ENCODE assay signal across 22 mouse cellular contexts in genomic region chr6:72506104-72506503, GRCm38 (mm10). TPM values are rescaled to one million over a fixed set of nuclear protein-coding genes. Genes with fewer than 3 reads are reported as not detected.
DNase-seq lines count a peak whose midpoint lies in the region; ATAC-seq and TF ChIP-seq lines count a peak whose summit lies in the region.
"Had no signal": no experiment of that assay in that cellular context is flagged by ENCODE, and none has a peak within 500 bp of the region (broad histone marks: within the 10 kb centered on the region; RNA-seq: fewer than 3 reads in every experiment).

No protein-coding gene starts in this region.

- H3K9ac ChIP-seq in kidney, postnatal 0 days (ENCODE audit: low read depth, low read length), result no peak overlapping the region
- H3K9ac ChIP-seq in kidney, embryonic 14.5 days (ENCODE audit: low read depth, low read length), result no peak overlapping the region
- H3K9ac ChIP-seq: embryonic facial prominence, embryonic 12.5 days; forebrain, embryonic 15.5 days; hindbrain, embryonic 13.5 days had no signal

- H3K4me2 ChIP-seq in kidney, postnatal 0 days (ENCODE audit: low read length), result no peak overlapping the region
- no peak overlapping the region for H3K4me2 ChIP-seq in kidney, embryonic 14.5 days (replicated peaks; ENCODE audit: low read depth, low read length)
- H3K4me2 ChIP-seq: embryonic facial prominence, embryonic 12.5 days; forebrain, embryonic 15.5 days; hindbrain, embryonic 13.5 days had no signal

- no peak for TF ChIP-seq CTCF in kidney, postnatal 0 days (IDR thresholded peaks at IDR 0.05; ENCODE audit: low read depth)

- no peaks in the 10 kb centered on the region for H3K27me3 ChIP-seq in kidney, postnatal 0 days (ENCODE audit: insufficient read depth, low read length)
- H3K27me3 ChIP-seq in kidney, embryonic 14.5 days (ENCODE audit: control insufficient read depth, insufficient read depth, low read length), result no peaks in the 10 kb centered on the region
- H3K27me3 ChIP-seq: embryonic facial prominence, embryonic 12.5 days; forebrain, embryonic 15.5 days; hindbrain, embryonic 13.5 days had no signal

- intact Hi-C loops in heart, postnatal 14 days (cut with DNase I), result no loop called here

- no peaks in the 10 kb centered on the region for H3K9me3 ChIP-seq in kidney, postnatal 0 days (replicated peaks; ENCODE audit: low read length)
- H3K9me3 ChIP-seq in kidney, embryonic 14.5 days (ENCODE audit: control insufficient read depth, low read length), result no peaks in the 10 kb centered on the region
- H3K9me3 ChIP-seq: embryonic facial prominence, embryonic 12.5 days; forebrain, embryonic 15.5 days; hindbrain, embryonic 13.5 days had no signal

- WGBS in kidney, postnatal 0 days, result 80% methylated on average over 1 of the region's 1 CpGs
- WGBS in kidney, embryonic 14.5 days, result 88% methylated on average over 1 of the region's 1 CpGs

- peak overlapping the region; percentile 4; the same call in 1 of the 2 replicates for H3K27ac ChIP-seq in kidney, postnatal 0 days
- no peak overlapping the region for H3K27ac ChIP-seq in kidney, embryonic 14.5 days (ENCODE audit: low read depth, low read length)
- H3K27ac ChIP-seq in brown adipose tissue, adult 24 weeks (replicated peaks; ENCODE audit: low read depth, low read length), result peak overlapping the region; percentile 66
- H3K27ac ChIP-seq: embryonic facial prominence, embryonic 12.5 days; forebrain, embryonic 15.5 days; hindbrain, embryonic 13.5 days; hindbrain, postnatal 0 days had no signal

- no peaks in the 10 kb centered on the region for H3K36me3 ChIP-seq in kidney, postnatal 0 days (ENCODE audit: insufficient read depth, low read length)
- H3K36me3 ChIP-seq in kidney, embryonic 14.5 days (ENCODE audit: control insufficient read depth, insufficient read depth, low read length), result no peaks in the 10 kb centered on the region
- H3K36me3 ChIP-seq: embryonic facial prominence, embryonic 12.5 days; forebrain, embryonic 15.5 days; hindbrain, embryonic 13.5 days had no signal

- peak; percentile 51 for DNase-seq in adrenal gland, postnatal 14 days
- no peak for DNase-seq in adrenal gland, postnatal 25 days
- DNase-seq in kidney, postnatal 0 days (ENCODE audit: low spot score), result no peak
- peak; percentile 92 for DNase-seq in adipocyte (ENCODE audit: low spot score)
- DNase-seq in heart, postnatal 14 days, result no peak
- DNase-seq: cerebellum, adult 11 months; cerebellum, adult 8-10 months; cerebellum, postnatal 14 days; embryo, embryonic 11 days; gastrocnemius, postnatal 36 days; heart, adult 11 months; heart, postnatal 10 days had no signal

- H3K4me3 ChIP-seq in kidney, postnatal 0 days (replicated peaks; ENCODE audit: low read depth, low read length), result no peak overlapping the region
- H3K4me3 ChIP-seq in kidney, embryonic 14.5 days (ENCODE audit: low read length), result no peak overlapping the region
- no peak overlapping the region for H3K4me3 ChIP-seq in brown adipose tissue, adult 24 weeks (ENCODE audit: insufficient read depth, low read depth, low read length)
- H3K4me3 ChIP-seq: embryonic facial prominence, embryonic 12.5 days; forebrain, embryonic 15.5 days; hindbrain, embryonic 13.5 days had no signal

- no peak for ATAC-seq in kidney, postnatal 0 days (replicated peaks; ENCODE audit: low FRiP score, low read depth)
- no peak for ATAC-seq in kidney, embryonic 14.5 days (ENCODE audit: low FRiP score, low TSS enrichment)
- ATAC-seq: forebrain, embryonic 15.5 days; hindbrain, postnatal 0 days had no signal

- peaks cover 5% of the 10 kb centered on the region; the same call in 1 of the 2 replicates for H3K4me1 ChIP-seq in kidney, postnatal 0 days (replicated peaks; ENCODE audit: insufficient read depth, low read length)
- H3K4me1 ChIP-seq in kidney, embryonic 14.5 days (ENCODE audit: control insufficient read depth, insufficient read depth, low read length), result no peaks in the 10 kb centered on the region; the same call in 1 of the 2 replicates
- peaks cover 20% of the 10 kb centered on the region; the same call in 1 of the 2 replicates for H3K4me1 ChIP-seq in brown adipose tissue, adult 24 weeks (ENCODE audit: control insufficient read depth, insufficient read depth, insufficient read length, low read length)
- H3K4me1 ChIP-seq: forebrain, embryonic 15.5 days had no signal

RNA-seq across cellular contexts. Expression of gene Sh2d6, which starts 15.4 kb away (rescaled TPM):
- total RNA-seq in adrenal gland, postnatal 14 days (2021), result 0.49 and 0.52 TPM in 2 replicates
- 0.39 TPM in 1 of 2 replicates, not detected in the other for total RNA-seq in adrenal gland, postnatal 25 days (2021)
- polyA plus RNA-seq in kidney, postnatal 0 days (2015; fragmentation: Nextera tagmentation; extraction: Ambion mirVana), result 0.10 TPM in 1 of 2 replicates, not detected in the other
- polyA plus RNA-seq in kidney, embryonic 14.5 days (2014; fragmentation: Nextera tagmentation; extraction: Ambion mirVana), result not detected in 2 replicates
- not detected in 2 replicates for polyA plus RNA-seq in brown adipose tissue, adult 24 weeks (2012; ENCODE audit: insufficient read depth, insufficient read length, missing spikeins)
- total RNA-seq in heart, postnatal 14 days (2021), result under 1 TPM in 1 of 2 experiments, not detected in 1; 0.29 TPM
- total RNA-seq: common myeloid progenitor, adult 5-6 weeks; ES-E14; hematopoietic stem cell, adult 5-6 weeks; hindbrain, postnatal 0 days had no signal
- polyA plus RNA-seq: embryonic facial prominence, embryonic 12.5 days; heart, embryonic 14.5 days had no signal

RNA-seq across cellular contexts. Expression of gene Capg, which starts 38.1 kb away (rescaled TPM):
- total RNA-seq in adrenal gland, postnatal 14 days (2021), result 28.8 and 38.2 TPM in 2 replicates
- 30.3 and 48.1 TPM in 2 replicates for total RNA-seq in adrenal gland, postnatal 25 days (2021)
- polyA plus RNA-seq in kidney, postnatal 0 days (2015; fragmentation: Nextera tagmentation; extraction: Ambion mirVana), result 129 and 131 TPM in 2 replicates
- polyA plus RNA-seq in kidney, embryonic 14.5 days (2014; fragmentation: Nextera tagmentation; extraction: Ambion mirVana), result 63.8 and 66.6 TPM in 2 replicates
- 8.2 and 11.9 TPM in 2 replicates for polyA plus RNA-seq in brown adipose tissue, adult 24 weeks (2012; ENCODE audit: insufficient read depth, insufficient read length, missing spikeins)
- total RNA-seq in heart, postnatal 14 days (2021), result 10 to 100 TPM in 1 of 2 experiments, 1 to 10 TPM in 1; 9.9 to 10.0 TPM

Comparison
In these comparisons a context has a peak if more than half of its experiments do, and no peak if none do; other contexts are left out.
1. DNase-seq: peak in adrenal gland, postnatal 14 days (single experiment) and adipocyte (single experiment); none in adrenal gland, postnatal 25 days (single experiment), kidney, postnatal 0 days (single experiment) and heart, postnatal 14 days (0 of 2).